Mouse (Mus musculus) lung, embryonic 16.5 days (tissue): ENCODE results near the gene Serinc1. TPM values are rescaled to one million over a fixed set of nuclear protein-coding genes. Genes with fewer than 3 reads are reported as not detected.

ENCODE experiments used
- ATAC-seq: fragments of 200-750 bp; cut with Nextera tagmentation; 2 replicates; pipeline ENCODE4 v1.8.0; 2017; ENCODE audit warnings: low read depth, mild to moderate bottlenecking, moderate library complexity
- H3K27ac ChIP-seq: fragments of 300-500 bp; sonication (generic); 2 replicates; pipeline ENCODE4 v1.5.1; 2014; ENCODE audit warnings: mild to moderate bottlenecking, control low read depth, low read length
- H3K27me3 ChIP-seq: fragments of 300-500 bp; sonication (generic); 2 replicates; pipeline ENCODE4 v1.6.1; 2014; ENCODE audit warnings: low read depth, low read length, mixed read lengths; ENCODE audit not compliant: control insufficient read depth, insufficient read depth
- H3K36me3 ChIP-seq: fragments of 300-500 bp; sonication (generic); 2 replicates; pipeline ENCODE4 v1.6.1; 2014; ENCODE audit warnings: low read length; ENCODE audit not compliant: control insufficient read depth, insufficient read depth
- H3K4me1 ChIP-seq: fragments of 300-500 bp; sonication (generic); replicated peaks from 2 replicates; pipeline ENCODE4 v1.6.1; 2014; ENCODE audit warnings: low read length, mixed read lengths; ENCODE audit not compliant: control insufficient read depth, insufficient read depth
- H3K4me2 ChIP-seq: fragments of 300-500 bp; sonication (generic); 2 replicates; pipeline ENCODE4 v1.6.1; 2014; ENCODE audit warnings: low read depth, low read length, control low read depth
- H3K4me3 ChIP-seq: fragments of 300-500 bp; sonication (generic); 2 replicates; pipeline ENCODE4 v1.5.1; 2014; ENCODE audit warnings: mild to moderate bottlenecking, low read length, control low read depth
- H3K9ac ChIP-seq: fragments of 300-500 bp; sonication (generic); 2 replicates; pipeline ENCODE4 v1.6.1; 2014; ENCODE audit warnings: low read length, control low read depth
- H3K9me3 ChIP-seq: fragments of 300-500 bp; sonication (generic); 2 replicates; pipeline ENCODE4 v1.6.1; 2016; ENCODE audit warnings: low read length; ENCODE audit not compliant: control insufficient read depth
- WGBS: fragments of 180-500 bp; shearing (Covaris S2); extraction: QIAGEN DNeasy Blood & Tissue Kit; methylation state at CpG from one replicate; pipeline ENCODE4 v1.1.7; 2014; 5-methylcytosine and 5-hydroxymethylcytosine counted together
- polyA plus RNA-seq: library from polyadenylated mRNA; unstranded; fragments of >200 nt; fragmentation: Nextera tagmentation; extraction: Ambion mirVana; gene quantifications from 2 replicates; pipeline ENCODE4 v1.2.1, GENCODE M21; 2015

The Serinc1 gene
- polyA plus RNA-seq, 1 experiment from 2014 or later, result 146 TPM

DNA sequence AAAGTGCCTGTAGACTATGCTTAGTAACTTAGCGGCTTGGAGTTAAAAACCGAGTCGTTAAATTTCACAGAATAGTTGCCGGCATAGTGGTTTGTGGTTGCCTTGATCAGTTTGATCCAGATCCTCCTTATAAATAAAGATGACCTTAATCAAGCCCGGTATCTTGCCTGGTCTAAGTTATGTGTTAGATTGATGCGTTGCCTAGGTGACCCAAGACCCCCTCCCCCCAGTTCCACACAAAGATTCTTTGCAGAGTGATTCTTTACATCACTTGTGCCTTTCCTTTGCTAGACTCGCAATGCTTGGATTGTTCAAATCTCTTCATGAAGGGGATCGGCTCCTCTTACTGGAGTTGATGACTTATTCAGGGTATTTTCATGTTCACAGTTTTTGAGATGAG lies 45.1 kb downstream of the Serinc1 start:
- WGBS, result 1% methylated on average over 8 of the region's 8 CpGs
- Histone ChIP-seq H3K9me3 (no peaks in the 10 kb centered on the region), H3K36me3 (no peaks in the 10 kb centered on the region), H3K4me1 (peaks cover 8% of the 10 kb centered on the region), H3K4me2 (peak overlapping the region; percentile 79), H3K27me3 (no peaks in the 10 kb centered on the region), H3K9ac (peak overlapping the region; percentile 94), H3K27ac (no peak overlapping the region), H3K4me3 (peak overlapping the region; percentile 89)
- ATAC-seq, result no peak

DNA sequence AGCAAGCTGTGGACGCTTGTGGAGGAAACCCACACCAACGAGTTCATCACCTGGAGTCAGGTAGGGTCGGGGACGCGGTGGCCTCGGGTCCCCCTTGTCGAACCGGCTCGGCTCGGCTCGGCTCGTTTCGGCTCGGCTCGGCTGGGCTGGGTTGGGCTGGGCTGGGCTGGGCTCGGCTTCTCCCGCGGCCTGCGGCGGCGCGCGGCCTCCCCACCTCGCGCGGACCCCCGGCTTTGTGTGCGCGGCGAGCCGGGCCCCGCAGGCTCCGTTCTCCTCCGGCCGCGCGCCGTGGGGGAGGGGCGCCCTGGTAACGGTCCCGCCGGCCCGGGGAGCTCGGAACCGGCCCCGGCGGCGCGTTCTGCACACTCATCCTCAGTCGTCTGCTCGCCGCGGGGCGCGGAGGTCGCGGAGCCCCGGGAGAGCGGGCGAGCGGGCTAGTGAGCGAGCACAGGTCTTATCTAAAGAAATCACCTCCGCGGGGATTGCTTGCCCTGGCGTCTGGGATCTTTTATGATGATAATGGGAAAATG lies 45.7 kb downstream of the Serinc1 start:
- H3K36me3 ChIP-seq, result no peaks in the 10 kb centered on the region
- peaks cover 8% of the 10 kb centered on the region for H3K4me1 ChIP-seq
- peak overlapping the region; percentile 79 for H3K4me2 ChIP-seq
- under 1% methylated on average over 56 of the region's 65 CpGs for WGBS
- no peaks in the 10 kb centered on the region for H3K9me3 ChIP-seq
- no peaks in the 10 kb centered on the region for H3K27me3 ChIP-seq
- peak; percentile 90 for ATAC-seq
- H3K4me3 ChIP-seq, result peak overlapping the region; percentile 89
- peak overlapping the region; percentile 93 for H3K27ac ChIP-seq
- peak overlapping the region; percentile 94 for H3K9ac ChIP-seq

DNA sequence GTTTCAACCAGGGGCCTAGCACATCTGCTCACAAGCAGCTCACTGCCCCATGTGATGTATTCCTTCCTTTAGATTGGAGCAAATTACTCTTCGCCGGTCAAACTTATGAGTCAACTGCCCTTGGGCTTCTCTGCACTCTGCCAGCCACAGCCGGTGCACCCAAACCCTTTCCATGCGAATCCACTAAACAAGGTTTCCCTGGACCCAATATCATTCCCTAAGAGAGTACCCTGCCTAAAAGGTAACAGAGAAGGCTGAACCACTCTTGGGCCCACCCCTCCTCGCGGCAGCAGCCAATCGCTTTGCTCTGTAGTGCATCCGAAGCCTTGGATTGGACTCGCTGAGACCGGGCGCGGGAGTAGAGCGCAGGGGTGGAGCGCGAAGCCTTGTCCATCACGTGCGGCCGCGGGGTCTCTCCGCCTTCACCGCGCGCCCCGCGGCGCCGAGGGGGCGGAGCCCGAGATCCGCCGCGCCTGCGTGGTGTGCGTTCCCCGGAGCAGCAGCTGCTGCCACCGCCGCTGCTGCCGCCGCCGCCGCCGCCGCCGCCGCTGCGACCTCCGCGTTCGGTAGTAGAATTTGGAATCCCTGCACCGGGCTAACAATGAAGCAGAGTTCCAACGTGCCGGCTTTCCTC lies 46.3 kb downstream of the Serinc1 start, which contains the start of gene Hsf2:
Gene Hsf2, plus strand, starts transcription at position 478 of the 634 bp plus-strand sequence.
- Histone ChIP-seq H3K4me3 (peak within 1 kb of the TSS; percentile 89), H3K4me1 (peaks cover 8% of the 10 kb centered on the region), H3K9ac (peak within 1 kb of the TSS; percentile 94), H3K9me3 (no peaks in the 10 kb centered on the region), H3K4me2 (peak within 1 kb of the TSS; percentile 79), H3K27ac (peak within 1 kb of the TSS; percentile 93), H3K36me3 (no peaks in the 10 kb centered on the region), H3K27me3 (no peaks in the 10 kb centered on the region)
- peak; percentile 100 for ATAC-seq
- WGBS, result under 1% methylated on average over 52 of the region's 52 CpGs

DNA sequence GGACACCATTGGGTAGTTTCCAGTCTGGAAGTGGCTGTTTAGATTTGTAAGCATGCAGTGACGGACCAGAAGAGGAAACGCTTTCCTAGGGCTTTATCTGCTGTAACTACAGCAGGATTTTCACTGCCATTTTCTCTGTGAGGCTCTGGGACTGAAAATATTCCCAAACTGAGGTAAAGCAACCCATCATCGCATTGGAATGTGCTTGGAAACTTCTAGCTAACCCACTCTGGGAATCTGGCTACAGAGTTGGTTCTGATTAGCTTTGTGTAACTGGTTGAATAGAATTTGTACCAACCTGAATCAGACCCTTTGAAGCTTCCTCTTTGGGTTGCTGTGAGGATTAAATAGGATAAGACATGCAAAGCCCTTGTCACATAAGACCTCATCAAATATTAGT lies 47.6 kb downstream of the Serinc1 start:
- ATAC-seq, result no peak
- Histone ChIP-seq H3K4me2 (no peak overlapping the region), H3K9ac (no peak overlapping the region), H3K4me3 (no peak overlapping the region), H3K4me1 (peaks cover 8% of the 10 kb centered on the region), H3K36me3 (no peaks in the 10 kb centered on the region), H3K27ac (no peak overlapping the region), H3K9me3 (no peaks in the 10 kb centered on the region), H3K27me3 (no peaks in the 10 kb centered on the region)
- WGBS, result 68% methylated on average over 3 of the region's 3 CpGs

DNA sequence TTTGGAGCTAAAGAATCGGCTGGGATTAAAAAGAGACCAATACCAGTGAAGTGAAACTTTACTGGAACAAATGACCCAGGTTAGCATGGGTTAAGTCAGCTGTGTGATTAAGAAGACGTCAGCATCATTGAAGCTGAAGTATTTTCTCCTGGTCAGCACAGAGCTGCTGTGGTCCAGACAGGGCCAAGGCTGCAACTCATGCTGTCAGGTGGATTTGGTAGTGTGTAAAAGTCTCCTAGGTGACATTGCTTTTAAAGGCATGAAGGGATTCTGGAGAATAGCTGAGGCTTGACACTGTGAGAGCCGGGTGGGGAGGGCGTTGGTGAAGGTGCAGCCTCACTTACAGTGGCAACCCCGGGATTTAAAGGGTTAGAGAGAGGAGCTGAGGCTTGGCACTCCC lies 50.6 kb downstream of the Serinc1 start:
- no peak overlapping the region for H3K4me3 ChIP-seq
- H3K9ac ChIP-seq, result no peak overlapping the region
- no peak for ATAC-seq
- H3K4me2 ChIP-seq, result no peak overlapping the region
- H3K27me3 ChIP-seq, result no peaks in the 10 kb centered on the region
- no peak overlapping the region for H3K27ac ChIP-seq
- H3K36me3 ChIP-seq, result no peaks in the 10 kb centered on the region
- 29% methylated on average over 5 of the region's 5 CpGs for WGBS
- no peaks in the 10 kb centered on the region for H3K9me3 ChIP-seq
- no peaks in the 10 kb centered on the region for H3K4me1 ChIP-seq

DNA sequence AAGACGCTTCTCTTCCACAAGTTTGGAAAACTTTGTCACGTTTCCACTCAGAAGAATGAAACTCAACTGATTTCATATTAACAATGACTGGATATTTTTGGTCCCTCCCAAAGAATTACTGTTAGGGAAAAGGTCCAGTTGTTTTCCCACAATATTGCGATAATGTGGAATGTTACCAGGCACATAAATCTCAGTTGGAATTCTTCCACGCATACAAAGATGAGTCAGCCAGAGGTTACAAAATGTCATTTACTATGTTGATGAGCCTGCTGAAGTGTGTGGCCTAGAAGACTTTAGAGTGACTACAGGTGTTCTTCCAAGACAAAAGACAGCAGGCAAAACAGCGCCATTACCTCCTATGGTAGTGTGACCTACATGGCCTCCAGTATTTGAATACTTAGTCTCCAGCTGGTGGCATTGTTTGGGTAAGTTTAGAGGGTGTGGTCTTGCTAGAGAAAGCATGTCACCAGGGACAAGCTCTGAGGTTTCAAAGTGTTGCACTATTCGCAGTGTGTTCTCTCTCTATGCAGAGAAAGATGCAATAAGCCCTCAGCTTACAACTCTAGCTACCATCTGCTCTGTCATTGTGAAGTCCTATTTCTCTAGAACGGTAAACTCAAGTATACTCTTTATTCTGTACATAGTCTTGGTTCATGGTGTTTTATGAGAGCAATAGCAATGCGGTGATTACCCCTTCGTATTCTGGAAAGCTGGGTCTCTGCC lies 55.0 kb downstream of the Serinc1 start:
- ATAC-seq, result no peak

More for the DNA sequence above, 55.0 kb downstream of the Serinc1 start:
- Histone ChIP-seq H3K27ac (no peak overlapping the region), H3K27me3 (no peaks in the 10 kb centered on the region), H3K9me3 (no peaks in the 10 kb centered on the region), H3K4me1 (no peaks in the 10 kb centered on the region), H3K4me3 (no peak overlapping the region), H3K36me3 (no peaks in the 10 kb centered on the region), H3K4me2 (no peak overlapping the region), H3K9ac (no peak overlapping the region)
- 64% methylated on average over 9 of the region's 9 CpGs for WGBS

Other genes with a start within 250 kb of the Serinc1 start
- 20.5 and 25.3 TPM in 2 replicates for gene Hsf2, start 46.1 kb downstream of the Serinc1 start, polyA plus RNA-seq
- 1.6 and 3.4 TPM in 2 replicates for gene Pkib, start 99.5 kb upstream of the Serinc1 start, polyA plus RNA-seq